Mouse (Mus musculus): ENCODE measurements at regions not wholly inside any gene's neighbourhood (a gene's known extent, or its start where the extent isn't known, plus 50 kb on each side); places are given as distances from the start of the nearest gene placed in this dataset.
"Not testable (repeated sequence)": the region's sequence is repeated elsewhere in the genome, so short reads cannot be mapped to it uniquely, and the experiment has no call there.

DNA sequence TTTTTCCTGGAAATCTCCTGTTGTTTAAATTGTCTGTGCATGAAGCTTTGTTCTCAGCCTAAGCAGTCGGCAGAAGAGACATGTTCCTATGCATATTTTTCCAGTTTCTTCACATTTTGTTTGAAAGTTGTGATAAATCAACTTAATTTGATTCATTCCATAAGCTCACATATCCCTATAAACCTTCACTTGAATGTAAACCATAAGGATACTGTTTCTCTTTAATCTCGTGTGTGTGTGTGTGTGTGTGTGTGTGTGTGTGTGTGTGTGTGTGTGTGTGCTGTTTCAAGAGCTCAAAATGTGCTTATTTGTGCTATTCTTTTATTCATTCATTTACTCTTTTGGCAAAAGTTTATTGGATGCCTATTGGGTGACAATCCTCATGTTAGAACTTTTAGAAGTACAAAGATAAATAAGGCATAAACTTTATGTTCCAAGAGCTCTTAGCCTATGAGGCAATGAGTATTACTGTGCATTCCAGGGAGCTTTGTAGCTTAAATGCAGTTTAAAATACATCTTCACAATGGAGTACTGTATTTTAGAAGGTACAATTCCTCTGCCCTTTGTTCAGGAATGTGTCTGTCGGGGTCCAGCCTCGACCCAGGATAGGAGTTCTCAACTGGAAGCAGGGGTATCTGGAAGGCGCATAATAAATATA, 229.4 kb upstream of the Dcbld2 start:
- no peak for DNase-seq

DNA sequence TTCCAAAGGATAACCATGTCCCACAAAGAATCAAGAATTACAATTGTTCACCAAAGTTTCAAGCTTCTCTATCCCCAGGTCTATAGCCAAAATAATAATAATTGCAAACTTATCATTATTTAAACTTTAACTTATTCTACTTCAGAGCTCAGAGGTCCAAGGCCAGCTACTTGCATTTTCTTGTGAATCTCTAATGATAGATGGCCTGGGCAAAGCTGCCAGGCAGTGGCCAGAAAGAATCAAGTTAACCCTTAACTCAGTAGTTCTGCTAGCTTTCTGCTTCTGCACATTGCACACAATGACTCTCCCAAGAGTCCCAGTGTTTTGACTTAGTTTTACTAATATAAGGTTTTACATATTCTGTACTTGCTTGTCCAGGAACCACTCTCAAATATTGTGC, 228.3 kb upstream of the Dcbld2 start:
- not testable (repeated sequence) for DNase-seq

DNA sequence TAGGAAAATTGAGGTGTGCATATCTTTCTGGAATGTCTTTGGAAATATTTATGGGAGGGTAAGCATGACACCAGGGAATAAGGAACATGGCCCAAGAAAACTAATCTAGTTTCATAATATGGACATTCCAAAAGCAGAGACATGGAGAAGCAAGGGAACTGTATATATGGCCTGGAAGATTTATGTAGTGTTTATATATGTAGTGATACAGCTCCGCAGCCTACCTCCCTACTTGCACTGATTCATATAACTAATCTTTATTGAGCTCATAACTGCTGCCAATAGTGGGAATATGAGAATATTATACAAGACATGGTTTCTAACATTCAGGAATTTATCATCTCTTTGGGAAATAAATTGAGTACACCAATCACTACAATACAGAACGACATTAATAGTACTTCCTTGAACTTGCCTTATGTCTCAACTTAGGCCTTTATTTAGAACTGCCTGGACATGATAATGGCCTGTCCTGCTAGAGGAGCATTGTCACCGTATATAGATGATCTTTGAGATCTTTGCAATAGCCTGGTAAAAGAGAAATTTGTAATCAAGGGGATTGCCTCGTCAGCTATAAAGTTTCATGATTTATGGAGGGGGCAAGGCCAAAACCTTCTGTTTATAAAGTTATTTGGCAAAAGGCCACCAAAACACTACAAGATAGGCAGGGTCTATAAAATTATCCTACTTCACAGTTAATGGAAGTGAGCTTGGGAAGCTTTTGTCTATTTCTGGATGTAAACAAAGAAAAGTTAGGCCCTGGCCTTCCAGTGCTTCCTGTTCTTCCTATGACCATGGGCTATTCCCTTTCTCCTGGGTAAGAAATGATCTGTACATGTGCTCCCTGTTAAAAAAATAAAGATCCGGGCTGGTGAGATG, 213.4 kb upstream of the Dcbld2 start:
- no peak for DNase-seq

DNA sequence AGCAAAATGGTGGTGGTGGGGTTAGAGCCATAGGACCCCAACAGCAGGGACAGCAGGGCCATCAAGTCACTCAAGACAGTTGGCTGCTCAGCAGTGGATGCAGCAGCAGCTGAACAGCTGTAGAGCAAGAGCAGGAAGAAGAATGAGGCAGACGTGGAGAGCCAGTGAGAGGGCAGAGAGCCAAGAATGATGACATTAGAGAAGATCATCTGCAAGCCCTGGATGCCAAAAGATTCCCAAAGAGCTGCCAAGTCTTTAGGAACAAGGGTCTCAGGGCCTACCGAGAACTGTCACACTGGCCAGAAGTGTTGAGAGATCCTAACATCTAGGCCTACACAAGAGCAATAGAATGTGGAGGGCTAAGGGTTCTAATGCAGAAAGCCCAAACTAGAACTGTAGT, 196.4 kb upstream of the Dcbld2 start:
- DNase-seq, result peak in 1 of 2 experiments; percentile 4

DNA sequence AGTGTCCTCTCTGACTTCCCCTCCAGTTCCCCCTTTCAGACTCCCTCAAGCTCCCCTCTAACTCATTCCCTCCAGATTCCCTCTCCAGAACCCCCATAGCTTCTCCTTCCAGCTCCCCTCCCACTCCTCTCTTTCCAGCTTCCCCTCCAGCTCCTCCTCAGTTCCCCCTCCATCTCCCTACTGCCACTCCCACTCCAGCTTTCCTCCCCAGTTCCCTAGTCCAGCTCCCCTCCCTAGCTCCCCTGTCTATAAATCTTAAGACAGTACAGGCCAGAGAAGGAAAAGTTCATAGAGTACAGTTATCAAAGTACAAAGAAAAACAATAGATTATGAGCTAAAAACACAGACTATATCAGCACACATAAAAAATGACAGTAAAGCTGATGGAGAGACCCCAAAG, 173.6 kb upstream of the Dcbld2 start:
- no peak for DNase-seq

DNA sequence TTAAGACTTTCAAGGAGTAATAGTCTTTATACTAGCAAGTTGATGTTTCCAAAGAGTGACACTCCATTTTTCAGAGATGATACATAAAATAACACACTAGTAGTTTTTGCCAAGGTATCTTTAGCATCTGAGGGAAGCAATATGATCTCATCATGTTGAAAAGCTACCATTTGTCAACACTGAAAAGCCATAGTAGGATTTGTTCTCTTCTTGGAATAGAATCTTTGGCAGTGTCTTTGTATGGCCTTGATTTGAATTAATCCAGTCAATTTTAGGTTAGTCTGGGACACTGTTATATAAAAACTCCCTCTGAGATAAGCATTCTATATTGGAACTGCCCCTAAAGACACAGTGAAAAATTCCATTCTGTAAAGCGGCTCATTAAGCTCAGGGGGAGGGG, 171.4 kb upstream of the Dcbld2 start:
- no peak for DNase-seq

DNA sequence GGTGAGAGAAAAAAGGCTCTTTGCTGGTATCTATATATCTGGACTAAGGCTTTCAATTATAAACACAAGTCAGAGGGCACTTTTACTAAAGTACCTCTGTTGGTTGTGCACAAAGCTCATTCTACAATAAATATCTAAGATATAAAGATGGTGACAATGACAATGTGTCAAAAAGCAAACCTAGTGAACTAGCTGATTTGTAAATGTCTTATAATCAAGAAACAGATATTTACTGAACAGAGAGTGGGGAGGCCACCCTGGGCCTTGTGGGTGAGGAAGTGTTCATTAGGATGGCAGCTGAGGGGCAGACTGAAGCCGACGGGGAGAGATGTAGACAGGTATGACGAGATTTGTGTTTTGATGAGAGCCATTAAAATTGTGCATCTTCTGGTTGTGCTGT, 132.0 kb upstream of the Dcbld2 start:
- DNase-seq, result no peak

DNA sequence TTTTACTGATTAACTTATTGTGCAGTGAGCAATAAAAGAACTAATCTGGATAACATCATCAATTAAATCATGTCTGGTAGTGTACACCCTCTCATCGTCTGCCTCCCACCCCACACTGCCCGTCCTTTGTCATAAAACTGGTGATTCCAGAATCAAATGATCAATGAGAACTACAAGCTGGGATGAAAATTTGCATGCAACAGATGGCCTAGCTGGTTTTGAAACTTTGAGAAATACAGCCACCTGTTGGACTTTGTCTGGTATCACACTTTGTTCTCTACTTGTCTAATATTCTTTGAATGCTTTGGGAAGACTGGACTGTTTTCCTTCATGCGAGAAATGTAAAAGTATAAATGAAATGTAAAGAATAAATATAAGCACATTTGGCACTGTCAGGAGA, 126.8 kb upstream of the Dcbld2 start:
- DNase-seq, result peak in 1 of 2 experiments; percentile 7

DNA sequence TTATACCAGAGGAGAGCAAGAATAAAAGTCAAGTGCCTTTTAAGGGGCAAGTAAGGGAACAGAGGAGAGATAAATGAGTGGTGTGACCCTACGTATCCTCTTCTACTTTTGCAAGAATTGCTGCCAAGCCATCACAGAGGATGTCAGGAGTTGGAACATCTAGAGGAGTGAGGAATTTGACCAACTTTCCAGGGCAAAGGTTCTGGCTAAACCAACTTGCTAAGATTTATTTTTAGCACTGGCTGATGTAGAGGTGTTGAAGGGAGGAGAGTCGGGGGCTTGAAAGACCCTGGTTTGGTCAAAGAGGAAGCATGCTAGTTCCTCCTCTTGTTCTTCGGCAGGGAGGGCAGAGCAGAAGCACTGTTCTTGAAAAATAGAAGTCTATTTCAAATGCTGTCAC, 113.8 kb upstream of the Dcbld2 start:
- DNase-seq, result no peak

DNA sequence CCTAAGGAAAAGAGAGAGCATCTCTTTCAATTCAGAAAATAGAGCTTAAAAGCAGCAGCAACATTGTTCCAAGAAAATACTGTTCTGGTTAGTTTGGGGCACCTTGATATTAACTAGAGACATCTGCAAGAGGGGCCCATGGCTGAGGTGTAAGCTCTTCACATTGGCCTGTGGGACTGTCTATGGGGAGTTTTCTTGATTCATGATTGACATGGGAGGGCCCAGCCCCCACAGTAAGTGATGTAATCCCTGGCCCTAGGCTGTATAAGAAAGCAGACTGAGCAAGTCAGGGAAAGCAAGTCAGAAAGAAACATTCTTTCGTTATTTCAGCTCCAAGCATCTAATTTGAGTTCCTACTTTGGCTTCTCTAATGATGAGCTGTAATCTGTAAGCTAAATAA, 113.1 kb upstream of the Dcbld2 start:
- no peak for DNase-seq

DNA sequence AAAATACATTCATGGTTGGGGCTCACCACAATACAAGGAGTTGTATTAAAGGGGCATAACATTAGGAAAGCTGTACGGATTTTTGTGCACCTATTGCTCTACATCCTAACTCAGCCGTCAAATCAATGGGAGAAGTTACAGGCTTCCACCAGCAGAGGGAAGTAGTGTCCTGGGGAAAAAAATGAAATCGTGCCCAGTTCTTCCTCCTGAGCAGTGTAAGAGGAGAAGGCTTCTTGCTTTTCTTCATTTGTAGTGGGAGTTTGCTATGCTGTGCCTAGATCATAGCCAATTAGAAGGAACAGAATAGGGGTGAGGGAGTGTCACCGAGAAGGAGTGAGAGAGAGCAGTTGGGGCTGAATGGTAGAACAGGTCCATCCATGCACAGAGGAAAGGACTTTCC, 108.7 kb upstream of the Dcbld2 start:
- DNase-seq, result peak; percentile 53 to 60

DNA sequence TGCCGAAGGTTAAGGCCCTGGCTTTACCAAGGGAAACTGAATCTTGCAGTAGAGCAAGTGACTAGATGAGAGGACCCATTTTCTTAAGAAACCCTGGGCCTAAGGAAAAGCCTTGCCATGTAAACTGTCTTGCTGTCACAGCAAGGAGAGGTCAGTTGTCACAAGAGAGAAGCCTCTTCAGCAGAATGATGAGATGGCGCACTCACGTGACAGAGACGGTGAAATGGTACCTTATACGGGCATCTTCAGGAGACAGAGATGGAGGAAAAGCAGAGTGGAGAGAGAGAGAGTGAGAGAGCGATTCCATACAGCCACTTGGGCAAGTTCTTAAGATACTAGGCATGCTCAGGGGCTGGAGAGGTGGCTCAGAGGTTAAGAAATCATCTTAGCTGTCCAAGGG, 108.1 kb upstream of the Dcbld2 start:
- no peak for DNase-seq

DNA sequence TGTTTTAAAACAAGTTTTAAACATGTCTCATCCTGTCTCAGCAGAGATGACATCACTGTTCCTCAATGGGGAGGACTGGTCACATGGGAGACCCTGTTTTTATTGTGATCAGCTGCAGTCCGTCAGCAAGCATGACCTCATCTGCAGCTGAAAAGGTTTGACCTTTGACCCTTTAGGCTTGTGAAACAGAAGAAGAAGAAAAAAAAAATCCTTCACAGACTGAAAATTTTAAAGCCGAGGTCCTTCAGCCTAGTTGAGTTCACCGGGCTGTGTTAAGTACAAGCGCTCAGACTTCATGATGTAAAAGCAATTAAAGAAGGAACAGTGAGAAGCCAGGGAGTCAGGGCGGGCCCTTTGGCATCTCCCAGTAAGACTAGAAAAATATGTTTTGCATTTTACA, 104.7 kb upstream of the Dcbld2 start:
- peak; percentile 45 to 50 for DNase-seq

DNA sequence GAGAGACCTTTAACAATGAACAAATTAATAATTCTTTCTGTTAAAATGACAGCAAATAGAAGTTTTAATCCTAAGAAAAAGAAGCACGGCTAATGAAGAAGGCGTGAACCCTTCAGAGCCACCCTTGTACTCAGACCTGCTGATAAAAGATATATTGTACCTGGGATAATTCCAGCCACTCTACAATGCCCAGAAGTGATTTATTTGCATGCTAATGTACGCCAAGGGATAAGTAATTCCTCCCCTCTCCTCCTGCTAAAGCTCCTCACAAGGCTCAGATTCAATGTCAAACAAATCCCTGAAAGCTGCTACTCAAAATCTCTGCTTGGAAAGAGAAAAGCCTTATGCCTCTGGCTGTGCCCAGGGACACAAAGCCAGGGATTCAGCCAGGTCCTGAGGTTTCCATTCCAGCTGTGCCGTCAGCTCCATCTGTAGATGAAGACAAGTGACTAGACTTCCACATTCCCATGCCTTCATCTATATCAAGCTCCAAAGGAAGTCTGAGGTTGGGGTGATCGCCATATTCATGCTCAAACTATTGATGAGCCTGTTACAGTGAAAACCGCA, 91.3 kb upstream of the Dcbld2 start:
- DNase-seq, result no peak

DNA sequence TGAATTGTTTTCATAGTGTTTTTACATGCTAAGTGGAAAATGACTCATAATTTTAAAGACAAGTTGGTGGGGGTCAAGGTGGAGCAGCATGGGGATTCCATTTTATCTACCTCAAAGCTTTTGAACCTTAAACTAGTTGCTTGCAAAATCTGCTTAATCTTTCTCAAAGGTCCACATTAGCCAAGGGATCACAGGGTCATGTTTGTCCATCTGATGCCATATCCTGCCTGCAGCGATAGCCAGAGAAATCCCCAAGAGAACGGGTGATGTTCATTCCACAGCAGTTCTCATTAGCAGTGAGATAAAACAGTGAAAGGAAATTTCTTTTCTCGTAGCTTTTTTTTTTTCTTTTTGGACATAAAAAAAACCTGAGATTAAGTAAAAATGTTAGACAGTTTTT, 77.2 kb upstream of the Dcbld2 start:
- no peak for DNase-seq

DNA sequence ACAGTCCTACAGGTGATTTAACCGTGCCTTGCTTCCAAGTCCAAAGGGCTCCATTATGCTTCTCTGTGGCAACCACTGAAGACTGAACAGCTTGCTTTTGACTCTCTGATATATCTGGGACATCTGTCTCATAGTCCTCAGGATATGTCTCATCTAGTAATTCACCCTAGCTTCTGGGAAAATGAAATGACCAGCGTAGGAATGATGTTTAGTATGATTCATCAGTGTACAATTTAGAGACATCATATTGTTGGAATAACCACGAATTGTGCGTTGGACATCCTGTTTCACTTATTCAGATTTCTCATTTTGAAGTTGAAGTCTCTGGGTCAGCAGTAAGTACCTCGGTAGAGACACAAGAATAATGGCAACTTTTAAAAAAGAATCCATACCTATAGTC, 64.3 kb upstream of the Dcbld2 start:
- DNase-seq, result no peak

DNA sequence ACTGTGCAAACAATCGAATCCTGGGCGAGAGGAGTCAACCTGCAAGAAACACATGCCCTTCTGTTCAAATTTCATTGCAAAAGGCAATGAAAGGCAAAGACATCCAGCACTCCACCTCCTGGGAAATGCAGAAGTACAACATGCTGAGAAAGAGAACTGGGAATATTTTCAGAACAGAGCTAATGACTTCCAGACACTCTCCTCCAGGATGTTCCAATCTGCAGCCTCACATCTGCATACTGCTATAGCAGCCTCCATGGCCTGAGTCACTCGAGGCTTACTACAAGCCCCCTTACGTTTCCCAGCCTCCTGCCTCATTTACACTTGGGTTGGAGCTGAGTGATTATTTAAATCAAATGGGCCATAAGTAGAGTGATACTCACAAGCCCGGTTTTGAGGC, 58.9 kb upstream of the Dcbld2 start:
- no peak for DNase-seq

DNA sequence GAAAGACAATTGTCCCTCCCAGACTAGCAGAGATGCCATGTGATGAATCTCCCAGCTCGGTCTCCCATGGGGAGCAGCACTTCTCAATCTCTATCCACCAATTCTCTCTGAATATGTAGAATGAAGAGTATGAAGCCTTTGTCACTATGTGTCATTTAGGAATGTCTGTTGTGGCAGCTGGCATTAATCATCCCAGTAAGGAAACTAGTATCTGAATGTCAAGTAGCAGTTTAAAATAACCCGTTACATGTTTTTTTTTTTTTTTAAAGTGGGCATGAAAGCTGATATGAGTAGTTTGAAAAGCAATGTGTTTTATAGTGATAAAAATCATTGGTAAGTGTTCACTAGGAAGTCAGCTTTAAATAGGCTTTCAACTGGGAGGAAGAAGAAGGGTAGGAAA, 58.4 kb upstream of the Dcbld2 start:
- DNase-seq, result no peak

DNA sequence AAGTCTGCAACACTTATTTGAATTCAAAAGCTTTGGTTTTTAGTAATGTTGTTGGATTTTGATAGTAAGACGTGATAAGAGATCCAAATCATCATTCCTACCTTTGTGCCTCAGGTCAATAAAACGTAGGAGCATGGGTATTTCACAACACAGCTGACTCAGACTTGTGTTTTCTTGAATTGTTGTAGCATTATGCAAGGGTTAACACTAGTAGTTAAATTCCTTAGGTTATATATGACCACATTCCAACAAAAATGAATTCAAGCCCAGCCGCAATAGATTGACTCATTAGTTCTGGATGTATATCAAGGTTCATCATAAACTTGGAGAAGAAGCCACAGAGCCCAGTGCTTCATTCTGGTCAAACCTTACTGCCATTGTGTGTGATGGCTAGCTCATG, 56.1 kb upstream of the Dcbld2 start:
- DNase-seq, result no peak

DNA sequence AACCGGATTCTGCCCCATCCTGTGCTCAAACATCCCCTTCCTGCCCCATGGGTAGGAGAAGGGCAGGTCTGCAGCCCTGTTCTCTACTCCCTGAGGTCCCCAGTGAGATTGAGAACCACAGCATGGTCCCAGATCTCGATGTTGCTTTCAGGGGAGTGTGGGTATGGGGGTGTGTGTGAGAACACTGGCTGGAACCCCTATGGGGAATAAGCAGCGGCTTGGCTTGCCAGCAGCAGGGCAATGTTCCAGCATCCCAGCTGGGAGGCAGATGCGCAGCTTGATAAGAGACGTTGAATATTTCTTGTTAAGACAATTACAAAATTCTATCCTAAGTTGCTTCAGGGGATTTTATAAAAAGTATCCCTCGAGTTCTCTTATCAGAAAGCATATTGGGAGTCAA, 53.7 kb upstream of the Dcbld2 start:
- peak; percentile 37 to 54 for DNase-seq

All from kidney, postnatal 4 days (tissue).